Mouse (Mus musculus): ENCODE data around the gene Rfk.
A peak's percentile ranks its signal among the peaks of the same experiment; 100 is the strongest.

The Rfk gene

DNA sequence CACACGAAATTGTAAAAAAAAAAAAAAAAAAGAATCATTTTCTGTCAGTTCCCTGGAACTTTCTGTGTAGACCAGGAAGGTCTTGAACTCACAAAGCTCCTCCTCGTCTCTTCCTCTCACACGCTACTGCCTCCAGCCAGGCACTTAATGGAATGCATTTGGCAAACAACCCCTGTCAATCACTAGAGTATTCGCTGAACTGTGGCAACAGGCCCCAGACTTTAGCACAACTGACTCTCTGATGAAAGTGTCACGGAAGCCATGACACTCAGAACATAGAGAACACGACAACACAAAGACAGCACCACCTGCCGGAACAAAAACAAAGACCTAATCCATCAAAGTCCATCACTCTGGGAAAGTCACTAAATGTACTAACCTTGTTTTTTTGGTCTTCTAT lies 24.3 kb upstream of the Rfk start:
- Histone ChIP-seq H3K9me3 (ENCODE audit: low read length) (no peaks in the 10 kb centered on the region), H3K27me3 (ENCODE audit: insufficient read depth, low read length) (no peaks in the 10 kb centered on the region), H3K36me3 (ENCODE audit: insufficient read depth, low read length) (no peaks in the 10 kb centered on the region), H3K4me3 (replicated peaks; ENCODE audit: low read length) (no peak overlapping the region), H3K4me1 (replicated peaks; ENCODE audit: low read depth, low read length) (no peaks in the 10 kb centered on the region)
- TF ChIP-seq CTCF (conservative IDR thresholded peaks at IDR 0.05; ENCODE audit: low read length): no peak
- TF ChIP-seq POU5F1 (IDR thresholded peaks at IDR 0.05; ENCODE audit: borderline replicate concordance, low read length): no peak
- no peak for TF ChIP-seq NANOG (IDR thresholded peaks at IDR 0.05; ENCODE audit: borderline replicate concordance, low read length)

DNA sequence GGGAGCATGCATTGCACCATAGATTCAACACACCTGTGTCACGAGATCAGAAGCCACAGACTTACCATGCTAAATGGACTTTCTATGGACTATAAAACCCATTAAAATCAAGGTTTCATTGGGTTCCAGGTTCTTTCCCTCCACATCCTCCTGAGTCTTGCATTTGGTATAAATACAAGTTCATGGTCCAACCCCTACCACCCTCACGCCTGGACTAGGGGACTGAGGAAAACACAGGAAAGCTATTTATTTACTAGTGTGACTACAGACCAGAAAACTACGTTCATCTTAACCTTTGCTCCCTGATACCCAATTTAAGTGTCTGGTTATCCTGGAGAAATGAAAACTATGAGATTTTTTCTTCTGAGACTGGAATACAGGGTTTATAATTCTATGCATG lies 21.1 kb upstream of the Rfk start, which contains the start of gene Gcnt1:
Gene Gcnt1 (minus strand): TSS at position 144 of the 400 bp plus-strand sequence.
- Histone ChIP-seq H3K4me1 (replicated peaks; ENCODE audit: low read depth, low read length) (no peaks in the 10 kb centered on the region), H3K27me3 (ENCODE audit: insufficient read depth, low read length) (no peaks in the 10 kb centered on the region), H3K9me3 (ENCODE audit: low read length) (no peaks in the 10 kb centered on the region), H3K4me3 (replicated peaks; ENCODE audit: low read length) (no peak within 1 kb of the TSS), H3K36me3 (ENCODE audit: insufficient read depth, low read length) (no peaks in the 10 kb centered on the region)
- no peak for TF ChIP-seq NANOG (IDR thresholded peaks at IDR 0.05; ENCODE audit: borderline replicate concordance, low read length)
- no peak for TF ChIP-seq CTCF (conservative IDR thresholded peaks at IDR 0.05; ENCODE audit: low read length)
- no peak for TF ChIP-seq POU5F1 (IDR thresholded peaks at IDR 0.05; ENCODE audit: borderline replicate concordance, low read length)

DNA sequence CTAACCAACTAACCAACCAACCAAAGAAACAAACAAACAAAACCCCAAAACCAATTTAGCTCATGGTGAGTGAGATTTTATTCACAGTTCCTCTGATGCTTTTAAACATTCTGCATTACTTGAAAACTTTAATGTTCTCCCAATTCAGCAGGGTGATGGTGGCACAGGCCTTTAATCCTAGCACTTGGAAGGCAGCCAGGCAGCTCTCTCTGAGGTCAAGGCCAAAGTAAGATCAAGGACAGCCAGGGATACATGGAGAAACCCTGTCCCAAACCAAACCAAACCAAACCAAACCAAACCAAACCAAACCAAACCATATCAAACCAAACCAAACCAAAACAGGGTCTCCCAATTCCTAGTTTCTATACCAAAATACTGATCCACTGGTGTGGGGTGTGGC lies 15.0 kb upstream of the Rfk start:
- TF ChIP-seq POU5F1 (IDR thresholded peaks at IDR 0.05; ENCODE audit: borderline replicate concordance, low read length): no peak
- no peak for TF ChIP-seq NANOG (IDR thresholded peaks at IDR 0.05; ENCODE audit: borderline replicate concordance, low read length)
- TF ChIP-seq CTCF (conservative IDR thresholded peaks at IDR 0.05; ENCODE audit: low read length): no peak
- no peaks in the 10 kb centered on the region for H3K36me3 ChIP-seq (ENCODE audit: insufficient read depth, low read length)
- no peaks in the 10 kb centered on the region for H3K4me1 ChIP-seq (replicated peaks; ENCODE audit: low read depth, low read length)

DNA sequence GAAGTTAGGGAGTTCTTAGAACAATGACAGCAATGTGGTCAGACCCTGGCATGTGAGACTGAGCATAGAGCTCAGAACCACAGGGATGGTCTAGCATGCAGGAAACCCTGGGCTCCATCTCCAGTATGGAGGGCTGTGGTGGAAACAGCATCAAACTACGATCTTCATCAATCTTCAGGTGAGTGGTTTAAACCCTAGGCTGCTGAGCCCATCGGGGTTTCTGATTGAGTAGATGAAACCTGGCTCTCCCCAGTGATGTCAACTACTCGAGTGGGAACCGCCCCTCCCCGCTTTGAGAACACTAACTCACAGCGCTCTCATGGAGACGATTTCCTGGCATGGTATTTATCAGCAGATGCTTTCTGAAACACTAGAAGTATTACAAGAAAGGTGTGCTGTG lies 13.3 kb upstream of the Rfk start:
- H3K4me1 ChIP-seq (replicated peaks; ENCODE audit: low read depth, low read length): no peaks in the 10 kb centered on the region
- no peak for TF ChIP-seq POU5F1 (IDR thresholded peaks at IDR 0.05; ENCODE audit: borderline replicate concordance, low read length)
- no peak for TF ChIP-seq NANOG (IDR thresholded peaks at IDR 0.05; ENCODE audit: borderline replicate concordance, low read length)
- no peak for TF ChIP-seq CTCF (conservative IDR thresholded peaks at IDR 0.05; ENCODE audit: low read length)

More for the DNA sequence above, 15.0 kb upstream of the Rfk start:
- Histone ChIP-seq H3K9me3 (ENCODE audit: low read length) (no peaks in the 10 kb centered on the region), H3K4me3 (replicated peaks; ENCODE audit: low read length) (no peak overlapping the region), H3K27me3 (ENCODE audit: insufficient read depth, low read length) (no peaks in the 10 kb centered on the region)

DNA sequence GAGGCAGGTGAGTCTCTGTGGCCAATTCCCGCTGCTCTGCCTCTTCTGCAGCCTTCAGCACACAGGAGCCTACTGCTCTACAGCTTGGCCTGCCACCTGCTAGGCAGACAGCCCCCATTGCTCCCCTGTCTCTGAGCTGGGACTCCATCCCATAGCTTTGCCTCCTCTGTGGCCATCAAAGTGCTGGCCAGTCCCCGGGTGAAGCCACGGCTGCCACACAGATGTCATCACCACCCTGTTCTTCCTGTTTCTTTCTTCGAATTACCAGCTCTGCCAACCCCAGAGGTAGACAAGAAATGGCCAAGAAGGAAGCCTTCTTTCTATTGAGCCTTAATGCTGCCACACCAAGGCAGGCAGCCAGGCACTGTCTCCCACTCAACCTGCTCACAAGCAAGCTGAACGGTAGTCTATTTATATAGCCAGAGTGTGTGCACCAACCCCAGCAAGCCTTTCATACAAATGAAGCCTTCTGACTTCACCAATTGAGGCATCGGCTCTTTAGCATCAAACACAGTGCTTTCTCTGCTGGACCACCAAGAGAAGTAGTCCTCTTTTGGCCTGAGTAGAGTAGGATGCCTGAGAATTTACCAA lies 10.9 kb upstream of the Rfk start:
- Histone ChIP-seq H3K4me1 (replicated peaks; ENCODE audit: low read depth, low read length) (no peaks in the 10 kb centered on the region), H3K27me3 (ENCODE audit: insufficient read depth, low read length) (no peaks in the 10 kb centered on the region), H3K4me3 (replicated peaks; ENCODE audit: low read length) (no peak overlapping the region), H3K9me3 (ENCODE audit: low read length) (no peaks in the 10 kb centered on the region), H3K36me3 (ENCODE audit: insufficient read depth, low read length) (no peaks in the 10 kb centered on the region)
- TF ChIP-seq POU5F1 (IDR thresholded peaks at IDR 0.05; ENCODE audit: borderline replicate concordance, low read length) (no peak), NANOG (IDR thresholded peaks at IDR 0.05; ENCODE audit: borderline replicate concordance, low read length) (no peak), CTCF (conservative IDR thresholded peaks at IDR 0.05; ENCODE audit: low read length) (no peak)

More for the DNA sequence above, 13.3 kb upstream of the Rfk start:
- Histone ChIP-seq H3K36me3 (ENCODE audit: insufficient read depth, low read length) (no peaks in the 10 kb centered on the region), H3K4me3 (replicated peaks; ENCODE audit: low read length) (no peak overlapping the region), H3K9me3 (ENCODE audit: low read length) (no peaks in the 10 kb centered on the region), H3K27me3 (ENCODE audit: insufficient read depth, low read length) (no peaks in the 10 kb centered on the region)

DNA sequence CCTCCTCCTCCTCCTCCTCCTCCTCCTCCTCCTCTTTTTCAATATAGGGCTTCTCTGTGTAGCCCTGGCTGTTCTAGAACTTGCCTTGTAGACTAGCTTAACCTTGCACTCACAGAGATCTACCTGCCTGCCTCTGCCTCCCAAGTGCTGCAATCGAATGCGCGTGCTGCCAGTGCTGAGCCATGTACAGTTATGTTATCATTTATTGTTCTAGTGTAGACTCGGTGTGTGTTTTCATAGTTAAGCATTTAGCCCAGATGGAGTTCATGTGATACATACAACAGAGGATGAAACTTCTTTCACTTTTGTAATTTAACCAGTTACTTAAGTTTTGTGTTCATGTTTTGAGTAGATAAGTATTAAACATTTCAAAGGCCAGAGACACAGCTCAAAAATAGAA lies 8.8 kb upstream of the Rfk start:
- no peak for TF ChIP-seq POU5F1 (IDR thresholded peaks at IDR 0.05; ENCODE audit: borderline replicate concordance, low read length)
- no peak for TF ChIP-seq CTCF (conservative IDR thresholded peaks at IDR 0.05; ENCODE audit: low read length)
- no peak for TF ChIP-seq NANOG (IDR thresholded peaks at IDR 0.05; ENCODE audit: borderline replicate concordance, low read length)
- peaks cover 7% of the 10 kb centered on the region for H3K4me1 ChIP-seq (replicated peaks; ENCODE audit: low read depth, low read length)
- H3K4me3 ChIP-seq (replicated peaks; ENCODE audit: low read length): no peak overlapping the region
- H3K9me3 ChIP-seq (ENCODE audit: low read length): no peaks in the 10 kb centered on the region
- no peaks in the 10 kb centered on the region for H3K36me3 ChIP-seq (ENCODE audit: insufficient read depth, low read length)
- no peaks in the 10 kb centered on the region for H3K27me3 ChIP-seq (ENCODE audit: insufficient read depth, low read length)

DNA sequence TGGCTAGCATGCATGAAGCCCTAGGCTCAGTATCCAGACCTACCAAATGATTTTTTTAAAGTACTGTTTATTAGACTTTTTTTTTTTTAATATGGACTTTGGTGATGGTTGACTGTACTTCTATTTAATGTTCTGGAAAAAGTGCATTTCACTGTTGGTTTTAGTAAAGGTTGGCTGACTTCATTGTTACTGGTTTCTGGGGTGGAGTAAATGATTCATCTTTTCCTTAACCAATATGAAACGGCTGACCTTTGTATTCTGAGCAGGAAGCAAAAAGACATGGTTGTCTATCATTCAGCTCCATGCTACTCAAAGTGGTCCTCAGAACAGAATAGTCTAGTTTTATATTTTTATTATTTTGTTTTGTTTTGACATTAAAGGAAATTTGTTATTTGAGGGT lies 8.4 kb upstream of the Rfk start:
- Histone ChIP-seq H3K27me3 (ENCODE audit: insufficient read depth, low read length) (no peaks in the 10 kb centered on the region), H3K36me3 (ENCODE audit: insufficient read depth, low read length) (no peaks in the 10 kb centered on the region), H3K4me1 (replicated peaks; ENCODE audit: low read depth, low read length) (peaks cover 7% of the 10 kb centered on the region), H3K4me3 (replicated peaks; ENCODE audit: low read length) (no peak overlapping the region), H3K9me3 (ENCODE audit: low read length) (no peaks in the 10 kb centered on the region)
- TF ChIP-seq CTCF (conservative IDR thresholded peaks at IDR 0.05; ENCODE audit: low read length) (no peak), NANOG (IDR thresholded peaks at IDR 0.05; ENCODE audit: borderline replicate concordance, low read length) (no peak), POU5F1 (IDR thresholded peaks at IDR 0.05; ENCODE audit: borderline replicate concordance, low read length) (no peak)

DNA sequence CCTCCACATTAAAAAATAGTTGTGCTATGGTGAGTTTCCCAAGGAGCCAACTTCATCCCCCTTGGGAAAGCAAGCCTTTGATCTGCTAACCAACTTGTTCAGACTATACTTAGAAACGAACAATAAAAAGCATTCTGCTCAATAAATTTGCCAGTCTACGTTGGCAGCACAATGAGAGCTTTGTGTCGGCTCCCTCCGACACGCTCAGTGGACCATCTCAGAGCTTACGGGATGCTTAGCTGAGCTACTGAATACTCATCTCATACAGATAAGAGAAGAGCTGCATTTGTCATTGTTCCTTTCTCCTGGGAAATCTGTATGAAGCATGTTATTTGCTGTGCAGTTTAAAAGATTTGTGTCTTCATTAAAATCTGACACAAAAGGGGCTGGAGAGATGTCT lies 7.4 kb upstream of the Rfk start:
- TF ChIP-seq NANOG (IDR thresholded peaks at IDR 0.05; ENCODE audit: borderline replicate concordance, low read length): no peak
- TF ChIP-seq CTCF (conservative IDR thresholded peaks at IDR 0.05; ENCODE audit: low read length): no peak
- no peak for TF ChIP-seq POU5F1 (IDR thresholded peaks at IDR 0.05; ENCODE audit: borderline replicate concordance, low read length)
- Histone ChIP-seq H3K4me3 (replicated peaks; ENCODE audit: low read length) (no peak overlapping the region), H3K27me3 (ENCODE audit: insufficient read depth, low read length) (no peaks in the 10 kb centered on the region), H3K4me1 (replicated peaks; ENCODE audit: low read depth, low read length) (peaks cover 7% of the 10 kb centered on the region), H3K36me3 (ENCODE audit: insufficient read depth, low read length) (no peaks in the 10 kb centered on the region), H3K9me3 (ENCODE audit: low read length) (no peaks in the 10 kb centered on the region)

DNA sequence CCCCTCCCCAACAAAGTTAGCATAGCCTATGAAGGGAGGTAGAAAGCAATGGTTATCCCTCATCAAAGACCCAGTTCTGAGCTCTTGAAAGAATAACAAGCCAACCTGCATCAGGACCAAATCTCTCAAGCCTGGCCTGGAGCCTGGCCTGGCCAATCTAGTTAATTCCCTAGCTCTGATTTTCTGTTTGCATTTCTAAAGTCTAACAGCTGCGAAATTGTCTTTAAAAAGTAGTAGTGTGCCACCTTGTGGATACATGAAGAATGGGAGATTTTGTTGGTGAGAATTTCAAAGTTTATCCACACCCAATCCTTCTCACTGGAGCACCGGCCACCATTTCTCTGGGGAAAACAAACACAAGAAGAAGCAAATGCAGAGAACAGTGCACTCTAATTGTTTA lies 5.4 kb upstream of the Rfk start:
- H3K9me3 ChIP-seq (ENCODE audit: low read length): no peaks in the 10 kb centered on the region
- H3K4me3 ChIP-seq (replicated peaks; ENCODE audit: low read length): no peak overlapping the region
- no peaks in the 10 kb centered on the region for H3K36me3 ChIP-seq (ENCODE audit: insufficient read depth, low read length)
- H3K4me1 ChIP-seq (replicated peaks; ENCODE audit: low read depth, low read length): peaks cover 15% of the 10 kb centered on the region
- no peak for TF ChIP-seq POU5F1 (IDR thresholded peaks at IDR 0.05; ENCODE audit: borderline replicate concordance, low read length)
- peak; percentile 55 for TF ChIP-seq CTCF (conservative IDR thresholded peaks at IDR 0.05; ENCODE audit: low read length)
- no peak for TF ChIP-seq NANOG (IDR thresholded peaks at IDR 0.05; ENCODE audit: borderline replicate concordance, low read length)
- peaks cover 8% of the 10 kb centered on the region for H3K27me3 ChIP-seq (ENCODE audit: insufficient read depth, low read length)

All from E14TG2a.4 (cell line).